Comparison of ENCODE assay signal across 25 mouse cellular contexts in the genomic region with DNA sequence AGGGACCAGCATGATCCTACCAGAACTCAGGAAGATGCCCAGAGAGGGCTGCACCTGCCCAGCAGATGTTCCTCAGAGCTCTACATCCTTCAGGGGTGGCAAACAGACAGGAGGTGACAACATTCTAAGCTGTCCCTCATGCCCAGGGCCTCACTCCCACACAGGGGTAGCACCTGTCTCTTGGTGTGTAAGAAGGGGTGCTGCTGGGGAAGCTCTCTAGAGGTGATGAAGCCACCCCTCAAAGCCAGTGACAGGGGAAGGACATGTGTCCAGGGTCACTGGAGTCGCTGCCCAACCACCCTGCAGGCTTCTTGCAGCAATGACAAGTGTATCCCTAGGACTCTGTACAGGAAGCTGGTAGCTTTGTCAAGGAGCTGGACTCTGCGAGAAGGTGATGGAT.
"Had no signal": no experiment of that assay in that cellular context is flagged by ENCODE, and none has a peak within 500 bp of the region (broad histone marks: within the 10 kb centered on the region; RNA-seq: fewer than 3 reads in every experiment).

No protein-coding gene starts in this region.

- H3K9ac ChIP-seq: forebrain, postnatal 0 days; heart, embryonic 13.5 days; heart, embryonic 15.5 days; hindbrain, embryonic 13.5 days; hindbrain, embryonic 15.5 days; kidney, embryonic 15.5 days; limb, embryonic 13.5 days; limb, embryonic 15.5 days had no signal

- ATAC-seq: forebrain, postnatal 0 days; hindbrain, postnatal 0 days; intestine, embryonic 16.5 days had no signal

- H3K36me3 ChIP-seq: heart, embryonic 10.5 days; heart, embryonic 13.5 days; heart, embryonic 15.5 days; hindbrain, embryonic 13.5 days; hindbrain, embryonic 15.5 days; kidney, embryonic 15.5 days; limb, embryonic 13.5 days; limb, embryonic 15.5 days had no signal

- H3K4me3 ChIP-seq: heart, embryonic 10.5 days; heart, embryonic 13.5 days; heart, embryonic 15.5 days; hindbrain, embryonic 13.5 days; hindbrain, embryonic 15.5 days; kidney, embryonic 15.5 days; limb, embryonic 13.5 days; limb, embryonic 15.5 days had no signal

- H3K9me3 ChIP-seq: heart, embryonic 10.5 days; heart, embryonic 13.5 days; heart, embryonic 15.5 days; hindbrain, embryonic 13.5 days; hindbrain, embryonic 15.5 days; kidney, embryonic 15.5 days; limb, embryonic 13.5 days; limb, embryonic 15.5 days had no signal

- H3K27me3 ChIP-seq: heart, embryonic 15.5 days; hindbrain, embryonic 13.5 days; hindbrain, embryonic 15.5 days; kidney, embryonic 15.5 days; limb, embryonic 13.5 days; limb, embryonic 15.5 days had no signal

- H3K4me2 ChIP-seq: heart, embryonic 13.5 days; heart, embryonic 15.5 days; hindbrain, embryonic 13.5 days; hindbrain, embryonic 15.5 days; kidney, embryonic 15.5 days; limb, embryonic 13.5 days; limb, embryonic 15.5 days had no signal

- H3K4me1 ChIP-seq: heart, embryonic 13.5 days; heart, embryonic 15.5 days; kidney, embryonic 15.5 days; limb, embryonic 13.5 days; limb, embryonic 15.5 days had no signal

- DNase-seq: forebrain, postnatal 0 days; gastrocnemius, postnatal 14 days; gastrocnemius, postnatal 36 days; heart, adult 18-20 months; heart, postnatal 14 days; heart, postnatal 36 days; kidney, adult 11 months; kidney, adult 2 months; kidney, adult 9 months; kidney, postnatal 14 days; kidney, postnatal 36 days; layer of hippocampus, adult 9-11 months; layer of hippocampus, postnatal 36 days; left cerebral cortex, postnatal 4 days had no signal

- H3K27ac ChIP-seq: heart, embryonic 10.5 days; heart, embryonic 13.5 days; heart, embryonic 15.5 days; hindbrain, embryonic 13.5 days; hindbrain, embryonic 15.5 days; hindbrain, postnatal 0 days; kidney, embryonic 15.5 days; kidney, postnatal 0 days; limb, embryonic 13.5 days; limb, embryonic 15.5 days had no signal
